Mouse (Mus musculus) myocyte (in vitro differentiated cells): ENCODE measurements around the gene Polr2m.

Source experiments
- CEBPB ChIP-seq: IDR thresholded peaks from 2 replicates; pipeline ENCODE4 v1.6.1; 2011; ENCODE audit warnings: mild to moderate bottlenecking, moderate library complexity; ENCODE audit not compliant: poor library complexity, insufficient read depth, severe bottlenecking
- POLR2A ChIP-seq: IDR thresholded peaks from one replicate; pipeline ENCODE4 v1.6.1; 2011; ENCODE audit warnings: low read depth, mild to moderate bottlenecking, control low read depth, moderate library complexity; ENCODE audit not compliant: insufficient read length
- POLR2AphosphoS2 ChIP-seq: IDR thresholded peaks from one replicate; pipeline ENCODE4 v1.6.1; 2011; ENCODE audit warnings: low read depth, control low read depth; ENCODE audit not compliant: insufficient read length
- SRF ChIP-seq: IDR thresholded peaks from one replicate; pipeline ENCODE4 v1.6.1; 2011; ENCODE audit warnings: low read depth; ENCODE audit not compliant: control insufficient read depth, insufficient read length
- TCF12 ChIP-seq: IDR thresholded peaks from one replicate; pipeline ENCODE4 v1.6.1; 2011; ENCODE audit warnings: mild to moderate bottlenecking, control low read depth; ENCODE audit not compliant: poor library complexity, insufficient read depth, severe bottlenecking
- TCF3 ChIP-seq: IDR thresholded peaks from one replicate; pipeline ENCODE4 v1.6.1; 2011; ENCODE audit warnings: low read depth, control low read depth; ENCODE audit not compliant: insufficient read length
- USF1 ChIP-seq: IDR thresholded peaks from one replicate; pipeline ENCODE4 v1.6.1; 2011; ENCODE audit warnings: low read depth, mild to moderate bottlenecking, control low read depth, moderate library complexity

DNA sequence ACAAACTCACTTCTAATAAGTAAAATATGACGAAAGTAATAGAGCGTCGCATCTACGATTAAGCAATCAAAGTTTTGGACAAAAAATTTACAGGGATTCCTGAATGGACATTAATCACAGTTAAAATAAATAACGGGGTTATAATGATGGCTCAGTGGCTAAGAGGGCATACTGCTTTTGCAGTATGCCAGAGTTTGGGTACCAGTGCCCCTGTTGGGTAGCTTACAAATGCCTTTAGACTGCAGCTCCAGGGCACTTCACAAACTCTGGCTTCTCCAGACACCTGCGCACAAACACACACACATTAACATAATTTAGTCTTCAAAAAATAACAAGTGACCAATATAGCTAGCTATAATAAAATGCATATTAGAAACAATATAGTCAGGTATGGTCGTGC is 392 bp upstream of the Polr2m start:
- no peak for TF ChIP-seq POLR2A
- no peak for TF ChIP-seq SRF
- no peak for TF ChIP-seq TCF12
- no peak for TF ChIP-seq USF1
- TF ChIP-seq TCF3: no peak
- TF ChIP-seq POLR2AphosphoS2: no peak
- no peak for TF ChIP-seq CEBPB
